Mouse (Mus musculus) forebrain, embryonic 12.5 days (tissue): ENCODE data around the gene Tbx21. TPM values are rescaled to one million over a fixed set of nuclear protein-coding genes. Genes with fewer than 3 reads are reported as not detected.

Experiments used
- ATAC-seq: fragments of 200-750 bp; cut with Nextera tagmentation; 2 replicates; pipeline ENCODE4 v1.8.0; 2017; ENCODE audit warnings: moderate TSS enrichment; ENCODE audit not compliant: low FRiP score
- H3K27ac ChIP-seq: fragments of 300-500 bp; sonication (generic); 2 replicates; pipeline ENCODE4 v1.5.1; 2016; ENCODE audit warnings: mild to moderate bottlenecking
- H3K27me3 ChIP-seq: fragments of 300-500 bp; sonication (generic); 2 replicates; pipeline ENCODE4 v1.6.1; 2016; ENCODE audit warnings: mild to moderate bottlenecking
- H3K36me3 ChIP-seq: fragments of 300-500 bp; sonication (generic); replicated peaks from 2 replicates; pipeline ENCODE4 v1.6.1; 2016; ENCODE audit warnings: mild to moderate bottlenecking
- H3K4me1 ChIP-seq: fragments of 300-500 bp; sonication (generic); 2 replicates; pipeline ENCODE4 v1.6.1; 2016
- H3K4me2 ChIP-seq: fragments of 300-500 bp; sonication (generic); 2 replicates; pipeline ENCODE4 v1.6.1; 2016; ENCODE audit warnings: mild to moderate bottlenecking, moderate library complexity
- H3K4me3 ChIP-seq: fragments of 300-500 bp; sonication (generic); replicated peaks from 2 replicates; pipeline ENCODE4 v1.5.1; 2016; ENCODE audit warnings: mild to moderate bottlenecking
- H3K9ac ChIP-seq: fragments of 300-500 bp; sonication (generic); 2 replicates; pipeline ENCODE4 v1.6.1; 2016; ENCODE audit warnings: mild to moderate bottlenecking
- H3K9me3 ChIP-seq: fragments of 300-500 bp; sonication (generic); 2 replicates; pipeline ENCODE4 v1.6.1; 2016
- WGBS: fragments of 180-500 bp; shearing (Covaris S2); methylation state at CpG from one replicate; pipeline ENCODE4 v1.1.7; 2016; 5-methylcytosine and 5-hydroxymethylcytosine counted together
- polyA plus RNA-seq: library from polyadenylated mRNA; unstranded; fragments of >200 nt; fragmentation: Nextera tagmentation; extraction: Ambion mirVana; gene quantifications from 2 replicates; pipeline ENCODE4 v1.2.1, GENCODE M21; 2016

Gene Tbx21
- polyA plus RNA-seq, 1 experiment from 2014 or later, result 0.19 TPM

DNA sequence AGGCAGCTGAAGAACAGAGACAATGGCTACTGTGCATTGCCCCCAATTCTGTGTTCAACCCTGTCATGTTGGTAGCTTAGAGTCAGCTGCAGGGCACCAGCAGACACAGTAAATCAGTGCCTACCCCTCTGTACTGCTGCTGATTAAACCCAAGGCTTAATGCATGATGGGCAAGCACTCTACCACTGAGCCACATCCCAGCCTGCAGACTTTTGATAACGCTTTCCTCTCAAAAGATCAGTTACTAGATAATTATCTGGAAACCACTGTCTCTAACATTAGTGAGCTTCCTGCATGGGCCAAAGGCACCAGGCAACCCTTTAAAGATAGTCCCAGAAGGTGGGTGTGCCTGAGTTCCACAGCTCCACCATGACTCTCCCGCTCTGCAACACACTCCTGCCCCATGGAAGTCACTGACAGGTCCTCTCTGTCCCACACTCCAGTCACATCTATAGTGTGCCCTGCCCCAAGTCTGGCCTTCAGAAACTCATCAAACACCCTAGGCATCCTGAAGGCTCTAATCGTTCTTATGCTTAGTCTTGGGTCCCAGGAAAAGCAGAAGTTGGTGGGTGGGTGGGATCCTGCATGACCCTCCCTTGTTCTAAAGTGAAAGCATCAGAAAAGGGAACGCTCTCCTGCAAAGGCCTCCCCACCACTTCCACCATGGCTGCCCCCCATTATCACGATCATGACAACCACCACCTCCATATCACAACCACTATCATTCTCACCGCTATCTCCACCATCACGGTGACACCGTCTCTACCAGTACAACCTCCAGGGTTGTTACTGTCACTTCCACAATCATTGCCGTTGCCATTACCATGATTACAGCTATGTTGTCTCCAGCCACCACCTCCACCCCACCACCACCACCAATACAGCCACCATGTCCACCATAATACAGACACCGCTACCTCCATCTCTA lies 11.7 kb downstream of the Tbx21 start:
- H3K4me2 ChIP-seq, result no peak overlapping the region
- 95% methylated on average over 10 of the region's 10 CpGs for WGBS
- no peak for ATAC-seq
- 0 out of 2 replicates have a peak, but pooled peaks cover 3% of the 10 kb centered on the region for H3K4me1 ChIP-seq
- H3K36me3 ChIP-seq, result no peaks in the 10 kb centered on the region
- no peaks in the 10 kb centered on the region for H3K9me3 ChIP-seq
- no peak overlapping the region for H3K4me3 ChIP-seq
- H3K9ac ChIP-seq, result no peak overlapping the region
- peaks cover 33% of the 10 kb centered on the region for H3K27me3 ChIP-seq
- no peak overlapping the region for H3K27ac ChIP-seq

DNA sequence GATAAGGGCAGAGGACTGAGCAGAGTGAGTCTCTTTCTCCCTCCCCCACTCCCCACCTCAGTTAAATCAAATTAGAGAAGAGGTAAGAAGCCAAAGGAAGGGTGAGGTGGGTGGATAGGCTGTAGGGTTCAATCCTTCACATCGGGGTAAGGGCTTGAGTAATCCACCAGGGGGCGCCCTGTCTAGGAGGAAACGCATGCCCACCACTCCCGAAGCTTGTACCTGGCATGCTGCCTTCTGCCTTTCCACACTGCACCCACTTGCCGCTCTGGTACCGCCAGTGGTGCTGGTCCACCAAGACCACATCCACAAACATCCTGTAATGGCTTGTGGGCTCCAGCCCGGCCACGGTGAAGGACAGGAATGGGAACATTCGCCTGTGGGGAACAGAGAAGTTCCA lies 13.4 kb downstream of the Tbx21 start:
- H3K27me3 ChIP-seq, result peaks cover 41% of the 10 kb centered on the region
- H3K9me3 ChIP-seq, result no peaks in the 10 kb centered on the region
- WGBS, result 23% methylated on average over 9 of the region's 9 CpGs
- H3K9ac ChIP-seq, result no peak overlapping the region
- H3K4me2 ChIP-seq, result no peak overlapping the region
- H3K27ac ChIP-seq, result no peak overlapping the region
- no peak for ATAC-seq
- 0 out of 2 replicates have a peak, but pooled peaks cover 3% of the 10 kb centered on the region for H3K4me1 ChIP-seq
- H3K4me3 ChIP-seq, result no peak overlapping the region
- no peaks in the 10 kb centered on the region for H3K36me3 ChIP-seq

DNA sequence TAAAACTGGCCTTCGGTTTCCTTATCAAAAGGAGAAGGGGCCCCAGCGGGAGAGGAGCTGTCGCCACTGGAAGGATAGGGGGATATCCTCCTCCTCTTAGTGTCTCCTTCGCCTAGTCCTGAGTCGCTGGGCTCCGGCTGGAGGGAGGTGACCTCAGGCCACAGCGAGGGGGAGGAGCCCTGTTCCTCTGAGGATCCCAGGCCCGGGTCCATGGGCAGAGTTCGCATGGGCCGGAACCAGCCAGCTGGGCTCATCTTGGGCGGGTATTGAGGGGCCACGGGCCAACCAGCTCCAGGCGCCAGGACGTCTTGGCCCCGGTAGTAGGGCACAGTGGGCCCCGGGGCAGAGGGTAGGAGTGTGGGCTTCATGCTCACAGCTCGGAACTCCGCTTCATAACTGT lies 16.3 kb downstream of the Tbx21 start:
- peaks cover 37% of the 10 kb centered on the region for H3K27me3 ChIP-seq
- H3K4me1 ChIP-seq, result 0 out of 2 replicates have a peak, but pooled peaks cover 3% of the 10 kb centered on the region
- no peaks in the 10 kb centered on the region for H3K36me3 ChIP-seq
- H3K27ac ChIP-seq, result no peak overlapping the region
- H3K4me3 ChIP-seq, result no peak overlapping the region
- no peak overlapping the region for H3K9ac ChIP-seq
- H3K4me2 ChIP-seq, result no peak overlapping the region
- WGBS, result 28% methylated on average over 18 of the region's 18 CpGs
- H3K9me3 ChIP-seq, result no peaks in the 10 kb centered on the region
- ATAC-seq, result no peak

DNA sequence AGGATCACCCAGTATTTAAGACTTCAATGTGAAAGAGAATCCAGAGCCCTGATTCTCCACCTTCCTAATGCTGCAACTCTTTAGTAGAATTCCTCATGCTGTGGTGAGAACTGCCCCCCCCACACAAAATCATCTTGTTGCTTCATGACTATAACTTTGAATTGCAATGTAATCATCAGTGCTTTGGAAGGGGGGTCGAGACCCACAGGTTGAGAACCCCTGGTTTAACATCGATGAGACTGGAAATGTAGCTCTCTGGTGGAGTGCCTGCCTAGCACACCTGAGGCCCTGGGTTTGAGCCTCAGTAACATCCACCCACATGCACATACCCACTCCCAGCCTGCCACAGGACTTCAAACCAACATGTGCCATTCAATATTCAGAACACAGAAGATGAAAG lies 20.5 kb downstream of the Tbx21 start:
- Histone ChIP-seq H3K4me2 (no peak overlapping the region), H3K9ac (no peak overlapping the region), H3K27ac (no peak overlapping the region), H3K9me3 (no peaks in the 10 kb centered on the region), H3K4me3 (no peak overlapping the region), H3K4me1 (0 out of 2 replicates have a peak, but pooled peaks cover 3% of the 10 kb centered on the region), H3K27me3 (peaks cover 20% of the 10 kb centered on the region), H3K36me3 (no peaks in the 10 kb centered on the region)
- ATAC-seq, result no peak
- 67% methylated on average over 2 of the region's 2 CpGs for WGBS

DNA sequence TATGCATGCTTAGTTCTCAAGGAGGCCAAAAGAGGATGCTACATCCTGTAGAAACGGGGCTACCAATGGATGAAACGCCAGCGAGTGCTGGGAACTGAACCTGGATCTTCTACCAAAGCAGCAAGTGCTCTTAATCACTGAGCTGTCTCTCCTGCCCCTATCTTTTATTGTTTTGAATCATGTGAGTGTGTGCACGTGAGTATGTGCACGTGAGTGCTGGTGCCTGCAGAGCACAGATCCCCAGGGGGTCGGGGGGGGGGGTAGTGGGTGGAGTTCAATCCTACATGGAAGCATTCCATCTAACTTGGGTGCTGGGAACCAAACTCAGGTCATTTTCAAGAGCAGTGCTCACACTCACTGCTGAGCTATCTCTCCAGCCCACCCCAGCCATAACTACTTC lies 28.8 kb downstream of the Tbx21 start:
- Histone ChIP-seq H3K27ac (no peak overlapping the region), H3K27me3 (peaks cover 20% of the 10 kb centered on the region), H3K4me3 (no peak overlapping the region), H3K9ac (no peak overlapping the region), H3K4me2 (no peak overlapping the region), H3K9me3 (0 out of 2 replicates have a peak, but pooled peaks cover 2% of the 10 kb centered on the region), H3K4me1 (peaks cover 7% of the 10 kb centered on the region; the same call in 1 of the 2 replicates), H3K36me3 (no peaks in the 10 kb centered on the region)
- WGBS, result 72% methylated on average over 6 of the region's 6 CpGs
- no peak for ATAC-seq

DNA sequence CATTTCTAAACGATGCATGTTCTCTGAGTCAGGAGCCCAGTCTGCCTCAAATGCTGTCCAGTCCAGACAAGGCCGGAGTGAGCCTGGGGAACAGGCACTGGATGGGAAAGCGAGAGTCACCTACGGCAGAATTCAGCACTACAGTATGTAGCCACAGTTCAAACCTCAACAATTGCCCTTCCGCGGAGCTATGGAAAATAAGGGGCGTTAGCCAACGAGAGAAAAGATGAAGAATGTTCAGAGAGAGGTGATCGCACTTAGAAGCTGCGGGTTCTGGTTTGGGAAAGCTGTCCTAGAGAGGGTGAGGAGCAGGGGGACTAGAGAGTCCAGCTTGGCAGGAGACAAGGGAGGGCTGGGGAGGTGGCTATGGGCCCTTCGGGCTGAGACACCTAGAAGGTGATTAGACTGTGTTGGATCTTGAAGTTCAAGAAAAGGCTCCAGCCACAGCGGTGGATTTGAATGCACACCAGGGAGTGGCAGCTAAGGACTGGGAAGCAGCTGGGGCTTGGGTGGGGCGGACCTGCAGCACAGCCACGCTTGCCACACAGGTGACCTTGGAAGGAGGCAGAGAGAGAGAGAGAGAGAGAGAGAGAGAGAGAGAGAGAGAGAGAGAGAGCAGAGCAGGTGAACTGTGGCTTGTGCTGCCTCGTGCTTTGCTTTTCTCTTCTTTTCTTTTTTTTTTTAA lies 30.2 kb downstream of the Tbx21 start:
- Histone ChIP-seq H3K27me3 (peaks cover 20% of the 10 kb centered on the region), H3K36me3 (no peaks in the 10 kb centered on the region), H3K4me1 (peaks cover 10% of the 10 kb centered on the region; the same call in 1 of the 2 replicates), H3K9me3 (0 out of 2 replicates have a peak, but pooled peaks cover 2% of the 10 kb centered on the region), H3K4me2 (no peak overlapping the region), H3K27ac (no peak overlapping the region), H3K4me3 (no peak overlapping the region), H3K9ac (no peak overlapping the region)
- no peak for ATAC-seq
- WGBS, result 89% methylated on average over 15 of the region's 15 CpGs

DNA sequence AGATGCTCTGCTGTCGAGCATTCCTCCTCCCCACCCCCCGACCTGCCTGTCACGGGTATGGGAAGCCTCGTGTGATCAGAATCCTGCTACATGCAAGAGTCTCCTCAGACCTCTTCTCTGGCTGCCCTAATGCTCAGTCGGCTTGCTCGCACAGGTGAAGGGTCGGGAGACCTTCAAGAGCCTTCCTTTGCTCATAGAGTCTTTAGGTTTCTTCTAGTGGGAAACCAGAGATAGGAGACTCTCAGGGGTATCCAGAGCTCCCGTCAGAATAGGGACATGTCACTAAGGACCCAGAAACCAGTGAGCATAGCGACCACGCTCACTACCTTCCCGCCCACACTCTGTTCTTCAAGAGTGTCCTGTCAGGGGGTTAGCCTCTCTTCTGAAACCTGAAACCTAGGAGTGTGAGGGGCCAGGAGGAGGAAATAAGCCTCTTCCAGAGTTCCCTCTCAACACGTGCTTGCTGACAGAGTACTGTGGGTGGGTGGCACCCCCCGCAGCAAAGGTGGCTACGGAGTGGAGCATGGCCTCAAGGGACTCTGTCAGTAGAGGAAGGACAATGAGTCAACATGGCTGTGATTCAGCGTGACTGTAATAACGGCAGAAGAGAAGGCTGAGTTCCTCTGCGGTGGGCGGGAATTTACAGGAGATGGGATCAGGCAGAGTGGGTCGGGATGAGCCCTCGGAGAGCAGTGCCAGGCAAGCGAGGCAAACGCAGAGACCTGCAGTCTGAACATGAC lies 31.6 kb downstream of the Tbx21 start:
- WGBS, result 51% methylated on average over 22 of the region's 22 CpGs
- no peaks in the 10 kb centered on the region for H3K36me3 ChIP-seq
- no peak overlapping the region for H3K9ac ChIP-seq
- H3K9me3 ChIP-seq, result 0 out of 2 replicates have a peak, but pooled peaks cover 2% of the 10 kb centered on the region
- no peak overlapping the region for H3K4me3 ChIP-seq
- ATAC-seq, result no peak
- H3K27ac ChIP-seq, result no peak overlapping the region
- peaks cover 20% of the 10 kb centered on the region for H3K27me3 ChIP-seq
- H3K4me1 ChIP-seq, result peaks cover 10% of the 10 kb centered on the region; the same call in 1 of the 2 replicates
- H3K4me2 ChIP-seq, result no peak overlapping the region

DNA sequence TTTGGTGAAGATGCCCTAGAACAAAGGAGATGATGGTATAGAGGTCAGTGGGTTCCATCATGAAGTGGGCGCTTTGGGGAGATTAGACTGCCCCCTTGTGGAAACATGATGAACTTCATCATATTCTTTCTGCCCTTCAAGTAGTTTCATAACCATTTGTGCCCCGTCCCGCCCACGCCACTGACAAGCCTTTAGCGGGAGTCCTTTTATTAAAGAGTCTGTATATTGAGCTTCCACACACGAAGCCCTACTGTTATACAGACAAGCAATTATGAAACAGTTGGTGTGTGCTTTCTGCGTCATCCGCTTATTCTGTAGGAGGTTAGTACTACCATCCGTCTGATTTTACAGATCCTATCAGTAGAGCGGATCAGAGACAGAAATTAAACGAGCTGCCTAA lies 32.2 kb downstream of the Tbx21 start:
- 0 out of 2 replicates have a peak, but pooled peaks cover 2% of the 10 kb centered on the region for H3K9me3 ChIP-seq
- H3K27ac ChIP-seq, result no peak overlapping the region
- peaks cover 20% of the 10 kb centered on the region for H3K27me3 ChIP-seq
- H3K4me3 ChIP-seq, result no peak overlapping the region
- H3K9ac ChIP-seq, result no peak overlapping the region
- WGBS, result 51% methylated on average over 11 of the region's 11 CpGs
- ATAC-seq, result no peak
- no peak overlapping the region for H3K4me2 ChIP-seq
- no peaks in the 10 kb centered on the region for H3K36me3 ChIP-seq
- peaks cover 10% of the 10 kb centered on the region; the same call in 1 of the 2 replicates for H3K4me1 ChIP-seq

DNA sequence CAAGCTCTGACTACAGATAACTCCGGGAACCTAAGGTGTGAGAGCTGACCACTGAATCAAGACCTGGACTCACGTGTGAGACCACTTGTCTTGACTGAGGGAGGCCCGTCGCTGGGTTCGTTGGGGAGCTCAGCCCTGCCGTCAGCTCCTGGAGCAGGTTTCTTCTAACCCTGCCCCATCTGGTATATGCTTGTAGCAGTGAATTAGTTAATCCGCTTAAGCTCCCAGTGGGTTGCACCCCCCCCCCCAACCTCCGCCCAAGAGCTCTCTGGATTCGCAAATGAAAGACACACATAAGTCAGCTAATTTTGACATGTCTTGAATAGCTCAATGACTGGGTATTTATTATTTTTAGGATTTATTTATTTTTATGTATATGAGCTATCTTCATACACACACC lies 34.8 kb downstream of the Tbx21 start:
- H3K9ac ChIP-seq, result no peak overlapping the region
- no peak overlapping the region for H3K4me3 ChIP-seq
- H3K27ac ChIP-seq, result no peak overlapping the region
- peaks cover 20% of the 10 kb centered on the region for H3K27me3 ChIP-seq
- peaks cover 10% of the 10 kb centered on the region; the same call in 1 of the 2 replicates for H3K4me1 ChIP-seq
- no peak for ATAC-seq
- H3K4me2 ChIP-seq, result no peak overlapping the region
- H3K9me3 ChIP-seq, result no peaks in the 10 kb centered on the region
- WGBS, result 9% methylated on average over 9 of the region's 9 CpGs
- no peaks in the 10 kb centered on the region for H3K36me3 ChIP-seq

DNA sequence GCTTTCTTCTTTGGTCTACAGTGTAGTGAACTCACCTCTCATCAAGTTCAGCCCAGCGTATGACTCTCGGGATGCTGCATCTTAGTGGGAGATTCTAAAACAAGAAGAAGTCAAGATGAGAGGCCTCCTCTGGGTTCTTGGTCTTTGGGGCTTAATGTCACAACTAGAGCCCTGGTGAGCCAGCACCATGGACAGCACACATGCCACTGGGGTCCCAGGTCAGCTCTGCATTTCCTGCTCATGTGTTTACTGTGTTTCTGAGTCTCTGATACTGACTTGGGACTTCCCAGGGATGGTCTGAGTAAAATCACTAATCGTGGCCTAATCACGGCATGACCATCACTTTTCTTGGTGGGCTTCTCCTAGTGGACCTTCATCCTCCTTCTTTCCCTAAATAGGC lies 36.4 kb downstream of the Tbx21 start:
- Histone ChIP-seq H3K27me3 (peaks cover 12% of the 10 kb centered on the region), H3K4me3 (no peak overlapping the region), H3K4me2 (no peak overlapping the region), H3K36me3 (no peaks in the 10 kb centered on the region), H3K9ac (no peak overlapping the region), H3K4me1 (peaks cover 9% of the 10 kb centered on the region; the same call in 1 of the 2 replicates), H3K27ac (no peak overlapping the region), H3K9me3 (no peaks in the 10 kb centered on the region)
- WGBS, result 54% methylated on average over 4 of the region's 4 CpGs
- ATAC-seq, result no peak

DNA sequence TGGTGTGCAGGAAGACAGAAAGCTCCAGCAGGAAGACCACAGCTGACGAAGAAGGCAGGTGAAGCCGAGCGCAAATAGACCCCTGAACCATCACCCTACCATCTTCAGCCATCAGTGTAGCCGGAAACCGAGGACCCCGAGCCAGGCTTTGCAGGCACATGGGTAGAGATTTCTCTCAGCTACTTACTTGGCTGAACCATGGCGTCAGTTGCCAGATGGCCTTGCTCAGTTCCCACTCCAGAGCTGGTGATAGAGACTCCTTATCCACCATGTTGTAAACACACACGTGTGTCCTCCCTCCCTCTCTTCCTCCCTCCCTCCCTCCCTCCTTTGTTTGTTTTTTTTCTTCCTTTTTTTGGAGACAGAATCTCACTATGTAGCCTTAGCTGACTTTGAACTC lies 40.9 kb downstream of the Tbx21 start:
- no peaks in the 10 kb centered on the region for H3K27me3 ChIP-seq
- no peak overlapping the region for H3K4me2 ChIP-seq
- H3K9ac ChIP-seq, result no peak overlapping the region
- H3K4me1 ChIP-seq, result no peaks in the 10 kb centered on the region
- 70% methylated on average over 8 of the region's 8 CpGs for WGBS
- H3K4me3 ChIP-seq, result no peak overlapping the region
- no peak overlapping the region for H3K27ac ChIP-seq
- ATAC-seq, result no peak
- H3K36me3 ChIP-seq, result no peaks in the 10 kb centered on the region
- no peaks in the 10 kb centered on the region for H3K9me3 ChIP-seq

DNA sequence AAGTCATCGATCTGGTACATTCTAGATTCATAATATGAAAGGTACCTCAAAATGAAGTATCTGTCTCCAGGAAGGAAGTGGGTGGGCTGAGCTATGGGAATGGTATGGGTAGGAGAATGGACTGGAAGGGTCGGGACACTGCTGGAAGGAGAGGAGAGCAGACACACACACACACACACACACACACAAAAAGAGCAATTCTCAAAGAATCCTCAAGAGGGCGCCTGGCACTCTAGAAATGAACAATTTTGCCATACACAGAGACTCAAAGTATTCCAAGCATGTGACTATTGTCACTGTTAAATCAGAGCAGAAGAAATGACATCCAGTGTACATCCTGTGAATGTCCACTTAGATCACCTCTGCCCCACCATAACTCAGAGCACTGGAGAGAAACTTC lies 42.6 kb downstream of the Tbx21 start:
- Histone ChIP-seq H3K9me3 (no peaks in the 10 kb centered on the region), H3K9ac (no peak overlapping the region), H3K4me2 (no peak overlapping the region), H3K27me3 (no peaks in the 10 kb centered on the region), H3K36me3 (peaks cover 10% of the 10 kb centered on the region), H3K4me3 (no peak overlapping the region), H3K27ac (no peak overlapping the region), H3K4me1 (no peaks in the 10 kb centered on the region)
- WGBS, result 36% methylated on average over 3 of the region's 3 CpGs
- ATAC-seq, result no peak
